Mouse (Mus musculus): ENCODE measurements around the gene Fbxl16.
A peak's percentile ranks its signal among the peaks of the same experiment; 100 is the strongest.

DNA sequence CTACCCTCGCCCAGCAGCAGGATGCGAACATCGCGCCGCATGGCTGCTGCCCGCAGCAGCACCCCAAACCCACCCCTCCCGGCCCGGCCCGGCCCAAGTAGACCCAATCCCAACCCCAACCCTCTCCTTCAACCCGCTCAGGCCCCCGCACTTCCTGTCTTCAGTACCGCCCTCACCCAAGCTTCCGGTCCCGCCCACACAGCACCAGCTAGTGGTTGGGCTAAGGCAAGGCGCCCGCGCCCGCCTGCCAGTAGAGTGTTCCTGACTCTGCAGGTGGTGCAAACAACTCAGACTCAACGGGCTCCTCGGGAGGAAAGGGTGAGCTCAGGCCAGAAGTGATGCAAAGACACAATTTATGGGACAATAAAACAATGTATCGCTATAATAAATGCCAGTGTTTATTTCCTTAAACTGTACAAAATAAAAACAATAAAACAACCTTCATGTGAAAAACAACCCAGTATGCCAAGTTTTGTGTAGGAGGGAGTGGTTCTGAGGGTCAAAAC, 35.6 kb downstream of the Fbxl16 start, which contains the start of gene Rhot2:
- TF ChIP-seq POLR2A (IDR thresholded peaks at IDR 0.05; ENCODE audit: low read depth, low read length) (peak; percentile 53; the same call in 1 of the 2 replicates), CTCF (IDR thresholded peaks at IDR 0.05; ENCODE audit: extremely low read depth, insufficient read depth, insufficient read length, insufficient replicate concordance) (peak; percentile 36; the same call in 1 of the 2 replicates)
